ENCODE assay signal across 10 mouse cellular contexts in genomic region chr5:124001274-124001673, GRCm38 (mm10). TPM values are rescaled to one million over a fixed set of nuclear protein-coding genes. Genes with fewer than 3 reads are reported as not detected.
DNase-seq lines count a peak whose midpoint lies in the region; ATAC-seq and TF ChIP-seq lines count a peak whose summit lies in the region.
"Had no signal": no experiment of that assay in that cellular context is flagged by ENCODE, and none has a peak within 500 bp of the region (broad histone marks: within the 10 kb centered on the region; RNA-seq: fewer than 3 reads in every experiment).

No protein-coding gene starts in this region.

- DNase-seq in hindbrain, embryonic 10.5 days (ENCODE audit: low spot score), result no peak
- no peak for DNase-seq in hindbrain, postnatal 0 days (ENCODE audit: low spot score)
- no peak for DNase-seq in lung, postnatal 0 days (ENCODE audit: low spot score)
- DNase-seq in lung, postnatal 14 days, result no peak
- no peak for DNase-seq in cerebellum, adult 9-10 months

- no peak for TF ChIP-seq EP300 in lung, postnatal 0 days (IDR thresholded peaks at IDR 0.05)

- H3K36me3 ChIP-seq in hindbrain, embryonic 10.5 days, result peaks cover 71% of the 10 kb centered on the region
- H3K36me3 ChIP-seq in hindbrain, postnatal 0 days (ENCODE audit: insufficient read depth, low read length), result peaks cover 46% of the 10 kb centered on the region
- H3K36me3 ChIP-seq in lung, postnatal 0 days (ENCODE audit: insufficient read depth, low read length), result peaks cover 22% of the 10 kb centered on the region; the same call in 1 of the 2 replicates
- H3K36me3 ChIP-seq in hindbrain, embryonic 13.5 days, result peaks cover 51% of the 10 kb centered on the region
- peaks cover 12% of the 10 kb centered on the region for H3K36me3 ChIP-seq in midbrain, embryonic 15.5 days (replicated peaks)

- no peak for ATAC-seq in hindbrain, postnatal 0 days
- 0 out of 2 replicates have a peak, but pooled peaks have one; percentile 4 for ATAC-seq in lung, postnatal 0 days
- peak; percentile 9; the same call in 1 of the 2 replicates for ATAC-seq in hindbrain, embryonic 13.5 days (ENCODE audit: low FRiP score)
- peak; percentile 28 for ATAC-seq in midbrain, embryonic 15.5 days (replicated peaks)

- H3K9me3 ChIP-seq in hindbrain, embryonic 10.5 days, result no peaks in the 10 kb centered on the region
- H3K9me3 ChIP-seq in hindbrain, postnatal 0 days (ENCODE audit: low read length), result no peaks in the 10 kb centered on the region
- H3K9me3 ChIP-seq in lung, postnatal 0 days (ENCODE audit: low read length), result no peaks in the 10 kb centered on the region
- no peaks in the 10 kb centered on the region for H3K9me3 ChIP-seq in hindbrain, embryonic 13.5 days
- H3K9me3 ChIP-seq in midbrain, embryonic 15.5 days, result no peaks in the 10 kb centered on the region

- no peak overlapping the region for H3K4me2 ChIP-seq in hindbrain, postnatal 0 days (ENCODE audit: low read depth, low read length)
- H3K4me2 ChIP-seq in lung, postnatal 0 days (replicated peaks; ENCODE audit: low read depth, low read length), result no peak overlapping the region
- H3K4me2 ChIP-seq in hindbrain, embryonic 13.5 days, result no peak overlapping the region
- no peak overlapping the region for H3K4me2 ChIP-seq in midbrain, embryonic 15.5 days

- H3K9ac ChIP-seq in hindbrain, postnatal 0 days (replicated peaks; ENCODE audit: low read length), result no peak overlapping the region
- no peak overlapping the region for H3K9ac ChIP-seq in lung, postnatal 0 days (replicated peaks; ENCODE audit: low read depth)
- H3K9ac ChIP-seq in hindbrain, embryonic 13.5 days, result peak overlapping the region; percentile 21; the same call in 1 of the 2 replicates
- H3K9ac ChIP-seq in midbrain, embryonic 15.5 days, result no peak overlapping the region

- TF ChIP-seq CTCF in hindbrain, postnatal 0 days (IDR thresholded peaks at IDR 0.05; ENCODE audit: low read depth), result no peak
- no peak for TF ChIP-seq CTCF in lung, postnatal 0 days (IDR thresholded peaks at IDR 0.05)

- no peak overlapping the region for H3K4me3 ChIP-seq in hindbrain, embryonic 10.5 days
- H3K4me3 ChIP-seq in hindbrain, postnatal 0 days (ENCODE audit: low read length), result no peak overlapping the region
- no peak overlapping the region for H3K4me3 ChIP-seq in lung, postnatal 0 days (ENCODE audit: low read depth, low read length)
- no peak overlapping the region for H3K4me3 ChIP-seq in hindbrain, embryonic 13.5 days
- no peak overlapping the region for H3K4me3 ChIP-seq in midbrain, embryonic 15.5 days
- H3K4me3 ChIP-seq: gastrocnemius, adult 2 months; heart, adult 2 months; myocyte had no signal

- no peaks in the 10 kb centered on the region for H3K27me3 ChIP-seq in hindbrain, embryonic 10.5 days (ENCODE audit: insufficient read depth, poor library complexity, severe bottlenecking)
- no peaks in the 10 kb centered on the region for H3K27me3 ChIP-seq in hindbrain, postnatal 0 days (ENCODE audit: insufficient read depth, low read length)
- H3K27me3 ChIP-seq in lung, postnatal 0 days (replicated peaks; ENCODE audit: insufficient read depth, low read length), result no peaks in the 10 kb centered on the region
- peaks cover 7% of the 10 kb centered on the region; the same call in 1 of the 2 replicates for H3K27me3 ChIP-seq in hindbrain, embryonic 13.5 days
- H3K27me3 ChIP-seq in midbrain, embryonic 15.5 days (replicated peaks), result no peaks in the 10 kb centered on the region

- H3K4me1 ChIP-seq in hindbrain, embryonic 10.5 days (replicated peaks), result peaks cover 36% of the 10 kb centered on the region
- H3K4me1 ChIP-seq in hindbrain, postnatal 0 days (ENCODE audit: insufficient read depth, low read length), result peaks cover 14% of the 10 kb centered on the region
- no peaks in the 10 kb centered on the region for H3K4me1 ChIP-seq in lung, postnatal 0 days (ENCODE audit: insufficient read depth, low read depth, low read length)
- H3K4me1 ChIP-seq in hindbrain, embryonic 13.5 days (replicated peaks), result peaks cover 45% of the 10 kb centered on the region
- H3K4me1 ChIP-seq in midbrain, embryonic 15.5 days, result peaks cover 11% of the 10 kb centered on the region; the same call in 1 of the 2 replicates

- peak overlapping the region; percentile 60; the same call in 1 of the 2 replicates for H3K27ac ChIP-seq in hindbrain, embryonic 10.5 days
- no peak overlapping the region for H3K27ac ChIP-seq in hindbrain, postnatal 0 days
- no peak overlapping the region for H3K27ac ChIP-seq in lung, postnatal 0 days (ENCODE audit: low read length)
- 0 out of 2 replicates have a peak overlapping the region, but pooled peaks have one; percentile 44 for H3K27ac ChIP-seq in hindbrain, embryonic 13.5 days
- H3K27ac ChIP-seq in midbrain, embryonic 15.5 days, result no peak overlapping the region; the same call in 1 of the 2 replicates
- H3K27ac ChIP-seq: gastrocnemius, adult 2 months; heart, adult 2 months had no signal

- 67% methylated on average over 9 of the region's 9 CpGs for WGBS in hindbrain, embryonic 10.5 days
- WGBS in hindbrain, postnatal 0 days, result 42% methylated on average over 9 of the region's 9 CpGs
- 25% methylated on average over 9 of the region's 9 CpGs for WGBS in lung, postnatal 0 days
- 66% methylated on average over 9 of the region's 9 CpGs for WGBS in hindbrain, embryonic 13.5 days
- WGBS in midbrain, embryonic 15.5 days, result 62% methylated on average over 9 of the region's 9 CpGs

RNA-seq across cellular contexts. Expression of gene Hip1r, which starts 27.8 kb away (rescaled TPM):
- polyA plus RNA-seq in hindbrain, embryonic 10.5 days (2016; fragmentation: Nextera tagmentation; extraction: Ambion mirVana), result 12.2 and 12.5 TPM in 2 replicates
- total RNA-seq in hindbrain, postnatal 0 days (2014; rRNA removed), result 46.9 and 65.5 TPM in 2 replicates
- 32.6 and 33.9 TPM in 2 replicates for polyA plus RNA-seq in hindbrain, postnatal 0 days (2015; fragmentation: Nextera tagmentation; extraction: Ambion mirVana)
- 20.0 and 22.7 TPM in 2 replicates for polyA plus RNA-seq in lung, postnatal 0 days (2015; fragmentation: Nextera tagmentation; extraction: Ambion mirVana)
- 21.4 and 25.5 TPM in 2 replicates for polyA plus RNA-seq in hindbrain, embryonic 13.5 days (2015; fragmentation: Nextera tagmentation; extraction: Ambion mirVana)
- 29.8 and 30.7 TPM in 2 replicates for polyA plus RNA-seq in midbrain, embryonic 15.5 days (2015; fragmentation: Nextera tagmentation; extraction: Ambion mirVana)

RNA-seq across cellular contexts. Expression of gene Vps37b, which starts 30.8 kb away (rescaled TPM):
- polyA plus RNA-seq in hindbrain, embryonic 10.5 days (2016; fragmentation: Nextera tagmentation; extraction: Ambion mirVana), result 57.5 and 71.8 TPM in 2 replicates
- total RNA-seq in hindbrain, postnatal 0 days (2014; rRNA removed), result 104 and 110 TPM in 2 replicates
- polyA plus RNA-seq in hindbrain, postnatal 0 days (2015; fragmentation: Nextera tagmentation; extraction: Ambion mirVana), result 94.0 and 95.1 TPM in 2 replicates
- 28.5 and 31.0 TPM in 2 replicates for polyA plus RNA-seq in lung, postnatal 0 days (2015; fragmentation: Nextera tagmentation; extraction: Ambion mirVana)
- polyA plus RNA-seq in hindbrain, embryonic 13.5 days (2015; fragmentation: Nextera tagmentation; extraction: Ambion mirVana), result 79.3 and 84.7 TPM in 2 replicates
- 66.7 and 73.7 TPM in 2 replicates for polyA plus RNA-seq in midbrain, embryonic 15.5 days (2015; fragmentation: Nextera tagmentation; extraction: Ambion mirVana)

Comparison
In these comparisons a context has a peak if more than half of its experiments do, and no peak if none do; other contexts are left out.
1. H3K27ac ChIP-seq: peak in hindbrain, embryonic 10.5 days (single experiment) and hindbrain, embryonic 13.5 days (single experiment); none in hindbrain, postnatal 0 days (single experiment), lung, postnatal 0 days (single experiment) and midbrain, embryonic 15.5 days (single experiment).